Comparison of ENCODE assay signal across 12 mouse cellular contexts in the genomic region with DNA sequence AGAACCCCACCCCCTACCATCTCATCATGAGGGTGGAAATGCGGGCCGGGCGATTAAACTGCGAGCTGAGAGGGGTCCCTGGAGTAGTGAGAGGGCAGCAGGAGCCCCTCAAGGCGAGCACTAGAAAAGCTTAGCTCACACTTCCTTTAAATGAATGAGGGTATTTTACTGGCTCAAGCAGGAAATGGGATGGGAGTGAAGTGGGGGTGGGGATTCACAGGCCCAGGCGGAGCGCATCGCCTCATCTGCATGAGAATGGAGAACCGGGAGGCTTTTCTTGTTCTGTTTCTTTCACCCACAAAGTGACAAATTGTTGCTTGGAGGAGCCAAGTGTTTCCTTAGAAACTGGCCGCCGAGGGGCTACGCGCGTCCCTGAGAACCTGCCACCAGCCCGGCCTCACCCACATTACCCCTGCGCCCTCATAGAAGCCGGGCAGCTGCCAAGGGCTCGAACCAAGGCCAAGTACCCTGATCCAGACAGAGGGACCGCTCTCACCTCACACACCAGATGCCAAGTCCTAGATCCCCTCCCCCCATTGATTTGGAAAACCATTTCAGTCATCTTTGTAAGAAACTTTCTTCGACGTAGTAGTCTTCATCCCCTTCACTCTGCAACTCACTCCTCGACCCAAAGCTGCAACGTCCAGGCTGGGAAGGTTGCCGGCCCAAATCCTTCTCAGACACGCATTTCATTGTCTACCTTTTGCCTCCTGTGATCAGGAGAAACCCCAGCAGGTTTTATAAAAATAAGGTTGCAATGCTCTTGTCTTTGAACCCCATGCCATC. TPM values are rescaled to one million over a fixed set of nuclear protein-coding genes. Genes with fewer than 3 reads are reported as not detected.
A peak's percentile ranks its signal among the peaks of the same experiment; 100 is the strongest.
DNase-seq lines count a peak whose midpoint lies in the region; ATAC-seq lines count a peak whose summit lies in the region.
"Had no signal": no experiment of that assay in that cellular context is flagged by ENCODE, and none has a peak within 500 bp of the region (broad histone marks: within the 10 kb centered on the region; RNA-seq: fewer than 3 reads in every experiment).

No protein-coding gene starts in this region.

- H3K4me3 ChIP-seq in forebrain, embryonic 16.5 days (replicated peaks; ENCODE audit: low read length) = peak overlapping the region; percentile 38
- peak overlapping the region; percentile 32 for H3K4me3 ChIP-seq in midbrain, embryonic 14.5 days (replicated peaks; ENCODE audit: low read depth, low read length)

- H3K36me3 ChIP-seq in forebrain, embryonic 16.5 days (ENCODE audit: control insufficient read depth, insufficient read depth) = no peaks in the 10 kb centered on the region
- no peaks in the 10 kb centered on the region for H3K36me3 ChIP-seq in midbrain, embryonic 14.5 days (ENCODE audit: control insufficient read depth, insufficient read depth, low read length)

- peak overlapping the region; percentile 23 for H3K9ac ChIP-seq in forebrain, embryonic 16.5 days (replicated peaks; ENCODE audit: low read depth, low read length)
- peak overlapping the region; percentile 39; the same call in 1 of the 2 replicates for H3K9ac ChIP-seq in midbrain, embryonic 14.5 days (replicated peaks; ENCODE audit: low read length)

- DNase-seq in right cerebral cortex, postnatal 14 days = peak; percentile 7
- no peak for DNase-seq in right cerebral cortex, adult 18-20 months
- DNase-seq in midbrain, embryonic 14.5 days = peak; percentile 79
- DNase-seq in ovary, postnatal 36 days (ENCODE audit: low spot score) = no peak
- DNase-seq in urinary bladder, postnatal 14 days (ENCODE audit: low spot score) = no peak
- DNase-seq in cerebellum, adult 18-20 months = no peak
- DNase-seq: gastrocnemius, postnatal 25 days; lung, adult 18-20 months had no signal

- under 1% methylated on average over 25 of the region's 25 CpGs for WGBS in forebrain, embryonic 16.5 days
- WGBS in midbrain, embryonic 14.5 days = 1% methylated on average over 25 of the region's 25 CpGs

- peaks cover 34% of the 10 kb centered on the region for H3K4me1 ChIP-seq in forebrain, embryonic 16.5 days (replicated peaks; ENCODE audit: control insufficient read depth, insufficient read depth, low read length)
- H3K4me1 ChIP-seq in midbrain, embryonic 14.5 days (ENCODE audit: control insufficient read depth, insufficient read depth, low read length) = peaks cover 19% of the 10 kb centered on the region

- H3K27ac ChIP-seq in forebrain, embryonic 16.5 days (ENCODE audit: low read length) = peak overlapping the region; percentile 20
- peak overlapping the region; percentile 60 for H3K27ac ChIP-seq in midbrain, embryonic 14.5 days (replicated peaks; ENCODE audit: low read depth, low read length)
- H3K27ac ChIP-seq: stomach, postnatal 0 days had no signal

- peaks cover 39% of the 10 kb centered on the region for H3K27me3 ChIP-seq in forebrain, embryonic 16.5 days (replicated peaks; ENCODE audit: control insufficient read depth, insufficient read depth, low read length)
- peaks cover 35% of the 10 kb centered on the region for H3K27me3 ChIP-seq in midbrain, embryonic 14.5 days (ENCODE audit: control insufficient read depth, insufficient read depth, low read length)
- H3K27me3 ChIP-seq: CH12.LX had no signal

- ATAC-seq in forebrain, embryonic 16.5 days = peak; percentile 76
- peak; percentile 76 for ATAC-seq in midbrain, embryonic 14.5 days (ENCODE audit: low FRiP score, low TSS enrichment)
- ATAC-seq in erythroid progenitor cell, adult 5-6 weeks (replicated peaks; ENCODE audit: low FRiP score, poor library complexity, severe bottlenecking) = no peak

- no peaks in the 10 kb centered on the region for H3K9me3 ChIP-seq in forebrain, embryonic 16.5 days (ENCODE audit: control insufficient read depth, low read length)
- no peaks in the 10 kb centered on the region for H3K9me3 ChIP-seq in midbrain, embryonic 14.5 days (ENCODE audit: control insufficient read depth, low read length)

- peak overlapping the region; percentile 56 for H3K4me2 ChIP-seq in forebrain, embryonic 16.5 days (ENCODE audit: low read length)
- H3K4me2 ChIP-seq in midbrain, embryonic 14.5 days (ENCODE audit: low read length) = peak overlapping the region; percentile 63

RNA-seq across cellular contexts. Expression of gene Nxph1, which starts 8.7 kb away (rescaled TPM):
- polyA plus RNA-seq in forebrain, embryonic 16.5 days (2015; fragmentation: Nextera tagmentation; extraction: Ambion mirVana) = 46.7 and 47.6 TPM in 2 replicates
- 82.6 TPM in 2 replicates for polyA plus RNA-seq in midbrain, embryonic 14.5 days (2014; fragmentation: Nextera tagmentation; extraction: Ambion mirVana)
- total RNA-seq in erythroid progenitor cell, adult 5-6 weeks (2015; ENCODE audit: low replicate concordance) = not detected in 2 replicates
- not detected in 2 replicates for total RNA-seq in erythroid progenitor cell, adult 5-6 weeks (2017; ENCODE audit: low replicate concordance)
- total RNA-seq: CH12.LX; gastrocnemius, postnatal 25 days had no signal

Comparison
In these comparisons a context has a peak if more than half of its experiments do, and no peak if none do; other contexts are left out.
1. DNase-seq: peak in right cerebral cortex, postnatal 14 days (single experiment) and midbrain, embryonic 14.5 days (single experiment); none in right cerebral cortex, adult 18-20 months (single experiment), ovary, postnatal 36 days (single experiment), urinary bladder, postnatal 14 days (single experiment) and cerebellum, adult 18-20 months (0 of 2).